Mouse (Mus musculus) hematopoietic stem cell, adult 5-6 weeks (primary cell): ENCODE data around the gene Cpeb4. TPM values are rescaled to one million over a fixed set of nuclear protein-coding genes. Genes with fewer than 3 reads are reported as not detected.
"Not testable (repeated sequence)": the region's sequence is repeated elsewhere in the genome, so short reads cannot be mapped to it uniquely, and the experiment has no call there.

Experiments used
- ATAC-seq, 2 experiments: fragments of 125-278 bp in 1 of 2; replicated peaks in 1 of 2; 2 replicates each; pipeline ENCODE4 v1.8.0; 2016 to 2017; ENCODE audit warnings: inconsistent platforms in 2 of 2, mild to moderate bottlenecking in 2 of 2, moderate number of reproducible peaks in 2 of 2, low read depth in 1 of 2, moderate TSS enrichment in 1 of 2; ENCODE audit not compliant: low FRiP score in 2 of 2, poor library complexity in 2 of 2, severe bottlenecking in 2 of 2, insufficient read depth in 1 of 2, low TSS enrichment in 1 of 2
- total RNA-seq: library from RNA; stranded (forward); fragments of 172-1452, 232-1000 nt; gene quantifications from 2 replicates; pipeline ENCODE4 v1.2.3, GENCODE M21; 2017

Gene Cpeb4
- total RNA-seq, 1 experiment from 2014 or later = 11.0 TPM

GRCm38 (mm10) chr11:31843177-31843833 lies 28.7 kb upstream of the Cpeb4 start:
- no peak for ATAC-seq

GRCm38 (mm10) chr11:31843834-31844188 lies 28.2 kb upstream of the Cpeb4 start:
- ATAC-seq = peak; percentile 29 to 66; a peak in 1 of 4 replicates

- not testable (repeated sequence) for ATAC-seq
Measured at GRCm38 (mm10) chr11:31845111-31845510, 26.9 kb upstream of the Cpeb4 start.

DNA sequence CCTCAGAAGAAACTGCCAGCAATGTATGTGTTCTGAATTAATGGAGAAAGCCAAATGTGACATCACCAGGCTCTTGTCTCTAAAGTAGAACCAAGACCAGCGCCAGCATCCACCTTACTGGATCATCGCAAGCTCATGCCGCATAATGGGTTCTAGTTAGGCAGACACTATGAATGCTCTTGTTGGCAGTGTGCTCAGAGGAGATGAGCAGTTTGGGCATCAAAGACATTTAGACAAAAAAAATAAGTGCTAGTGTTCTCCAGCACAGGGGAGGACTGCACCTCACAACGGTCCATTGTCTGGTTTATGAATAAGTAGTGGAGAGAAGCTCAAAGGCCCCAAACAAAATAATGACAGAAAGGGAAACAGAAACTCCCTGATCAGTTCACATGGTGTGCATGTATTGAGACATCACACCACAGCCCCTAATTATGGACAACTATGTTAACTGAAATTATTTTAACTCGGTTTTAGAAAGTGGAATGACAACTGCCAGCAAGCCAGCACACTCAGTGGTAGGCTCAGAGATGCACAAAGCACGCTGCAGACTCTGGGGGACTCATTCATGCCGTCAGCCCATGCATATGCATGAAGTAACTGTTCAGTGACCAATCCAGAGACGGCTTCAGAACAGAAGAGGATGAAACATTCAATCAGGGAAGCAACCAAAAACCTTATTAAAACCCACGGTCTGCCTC lies 25.1 kb upstream of the Cpeb4 start:
- no peak for ATAC-seq

- no peak for ATAC-seq
Measured at GRCm38 (mm10) chr11:31847469-31847805, 24.6 kb upstream of the Cpeb4 start.

- ATAC-seq = no peak
Measured at GRCm38 (mm10) chr11:31848725-31849124, 23.3 kb upstream of the Cpeb4 start.

DNA sequence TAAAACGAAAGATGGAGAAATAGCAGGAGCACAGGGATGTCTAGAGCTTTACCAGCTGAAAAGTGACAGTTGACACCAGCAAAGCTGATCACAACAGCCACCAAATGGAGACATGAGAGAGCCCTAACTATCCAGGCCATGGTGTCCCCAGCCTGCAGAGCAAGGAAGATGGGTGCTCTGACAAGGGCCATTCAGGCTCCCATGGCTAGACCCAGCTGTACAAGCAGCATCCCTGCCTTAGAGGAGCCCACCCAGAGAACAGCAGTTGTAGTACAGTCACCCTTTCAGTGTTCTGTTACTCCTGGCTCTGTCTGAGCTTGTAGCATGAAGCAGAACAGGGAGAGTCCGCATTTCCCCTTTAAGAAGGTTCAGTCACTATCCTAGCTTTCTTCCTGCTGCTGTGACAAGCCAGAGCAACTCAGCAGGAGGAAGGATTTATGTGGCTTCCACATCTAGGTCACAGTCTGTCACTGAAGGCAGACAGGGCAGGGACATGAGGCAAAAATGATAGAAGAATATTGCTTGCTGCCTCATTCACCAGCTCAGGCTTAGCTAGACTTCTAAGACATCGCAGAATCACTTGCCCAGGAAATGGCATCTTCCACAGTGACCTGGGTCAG lies 21.7 kb upstream of the Cpeb4 start:
- ATAC-seq = no peak

DNA sequence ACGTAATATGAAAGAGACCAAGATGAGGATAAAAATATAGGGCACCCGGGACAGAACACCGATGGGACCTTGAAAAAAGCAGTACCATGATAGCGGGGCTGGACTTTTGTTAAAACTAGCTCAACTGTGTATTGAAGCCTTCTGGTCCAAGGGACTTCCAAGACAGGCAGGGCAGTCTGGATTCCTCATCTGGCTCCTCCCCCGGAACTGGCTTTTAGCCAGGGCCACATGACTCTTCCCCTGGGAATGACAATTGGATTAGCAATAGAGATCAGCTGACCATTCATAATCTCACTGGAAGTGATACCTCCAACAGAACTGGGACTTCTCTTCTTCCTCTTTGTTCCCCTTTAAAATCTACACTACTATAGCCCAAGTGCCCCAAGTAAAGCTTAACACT lies 21.0 kb upstream of the Cpeb4 start:
- ATAC-seq = no peak

DNA sequence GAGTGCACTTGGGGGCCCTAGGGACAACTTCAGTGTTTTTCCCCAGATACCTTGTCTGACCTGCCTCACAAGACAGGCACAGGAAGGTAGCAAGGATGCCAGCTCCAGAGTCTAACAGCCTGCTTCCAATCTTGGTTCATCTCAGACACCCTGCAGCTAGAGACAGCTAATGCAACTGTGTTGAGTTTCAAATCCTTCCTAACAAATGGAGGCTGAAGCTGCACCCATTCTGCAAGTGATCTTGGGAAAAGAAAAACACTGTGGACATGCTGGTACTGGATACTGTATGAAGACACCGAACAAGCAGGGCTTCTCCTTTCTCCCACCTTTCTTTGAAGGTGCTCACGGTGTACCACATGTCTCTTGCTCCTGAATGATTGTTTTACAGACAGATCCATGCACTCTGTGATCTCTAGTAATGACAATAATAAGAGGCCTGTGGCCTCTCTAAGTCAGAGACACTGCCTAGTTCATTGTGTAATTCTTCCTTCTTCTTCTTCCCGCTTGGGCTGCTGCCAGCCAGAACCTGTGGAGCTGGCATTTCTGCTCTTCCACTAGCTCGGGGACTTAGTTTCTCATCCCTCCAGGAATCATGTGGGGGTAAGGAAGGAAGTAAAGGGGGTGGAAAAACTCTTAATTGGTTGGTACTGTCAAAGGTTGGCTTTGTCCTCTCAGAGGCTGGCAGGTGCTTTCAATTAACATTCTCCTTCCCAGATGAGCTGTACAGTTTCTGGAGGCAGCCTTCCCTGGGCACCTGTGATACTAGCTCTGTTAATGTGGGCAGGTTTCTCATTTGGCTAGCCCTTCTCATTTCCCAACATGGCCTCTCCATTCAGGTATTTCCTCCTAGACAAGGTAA lies 20.1 kb upstream of the Cpeb4 start:
- ATAC-seq = no peak

GRCm38 (mm10) chr11:31854955-31855354 lies 17.1 kb upstream of the Cpeb4 start:
- no peak for ATAC-seq

DNA sequence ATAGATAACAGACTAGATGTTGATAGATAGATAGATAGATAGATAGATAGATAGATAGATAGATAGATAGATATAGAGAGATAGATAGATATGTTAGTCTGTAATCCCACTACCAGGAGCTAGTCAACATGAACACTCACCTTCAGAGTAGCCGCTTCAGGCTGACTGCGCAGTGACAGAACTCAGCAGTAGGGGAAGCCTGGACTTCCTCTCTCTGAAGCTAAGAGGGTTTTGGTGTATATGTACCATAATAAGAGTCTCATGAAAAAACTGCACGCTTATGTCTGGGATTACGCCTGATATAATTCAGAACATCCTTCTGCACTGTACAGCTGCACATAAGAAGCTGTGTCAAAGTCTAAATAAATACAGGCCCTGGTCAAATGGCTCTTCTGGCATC lies 14.5 kb upstream of the Cpeb4 start:
- ATAC-seq = peak; percentile 76 to 79; a peak in 3 of 4 replicates

GRCm38 (mm10) chr11:31861149-31861890 lies 10.7 kb upstream of the Cpeb4 start:
- peak in 1 of 2 experiments; percentile 36; a peak in 1 of 4 replicates for ATAC-seq

GRCm38 (mm10) chr11:31867976-31868375 lies 4.0 kb upstream of the Cpeb4 start:
- no peak for ATAC-seq

DNA sequence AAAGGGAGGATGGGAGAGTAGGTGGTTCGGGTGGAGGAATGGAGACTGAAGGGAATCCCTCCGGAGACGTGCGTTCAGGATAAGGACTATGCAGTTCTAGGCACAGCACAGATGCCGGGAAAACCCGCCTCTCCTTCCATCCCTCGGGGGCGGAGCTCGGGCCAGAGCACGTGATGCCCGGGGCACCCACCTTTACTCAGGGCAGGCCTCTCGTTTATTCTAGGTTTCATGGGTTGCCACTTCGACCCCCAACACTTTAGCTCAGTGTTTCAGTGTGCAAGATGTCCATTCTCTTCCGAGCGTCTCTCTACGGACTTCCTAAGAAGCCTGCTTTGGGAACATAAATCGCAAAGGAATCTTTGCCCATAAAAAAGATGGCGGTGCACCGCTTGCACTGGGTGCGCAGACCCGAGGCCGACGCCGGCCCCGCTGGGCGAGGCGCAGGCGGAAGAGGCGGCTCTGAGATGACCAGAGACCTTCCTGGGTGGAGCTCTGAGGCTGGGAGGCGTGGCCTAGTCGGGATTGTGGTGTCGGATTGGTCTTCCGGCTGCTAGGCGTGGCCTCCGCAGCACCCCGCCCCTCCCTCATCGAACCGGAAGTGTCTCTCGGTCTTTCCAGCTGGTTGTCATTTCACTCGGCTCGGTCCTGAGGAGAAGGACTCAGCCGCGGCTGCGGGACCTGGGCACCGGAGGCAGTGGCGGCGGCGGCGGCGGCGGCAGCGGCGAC lies 1.6 kb upstream of the Cpeb4 start:
- ATAC-seq = peak; percentile 99

- ATAC-seq = no peak
Measured at GRCm38 (mm10) chr11:31871135-31871541, 873 bp upstream of the Cpeb4 start.

- no peak for ATAC-seq
Measured at GRCm38 (mm10) chr11:31872546-31873261, 693 bp downstream of the Cpeb4 start.
